Mouse (Mus musculus) intestine, embryonic 15.5 days (tissue): Measurements from ENCODE around the gene Coq4. TPM values are rescaled to one million over a fixed set of nuclear protein-coding genes. Genes with fewer than 3 reads are reported as not detected.
"Not testable (repeated sequence)": the region's sequence is repeated elsewhere in the genome, so short reads cannot be mapped to it uniquely, and the experiment has no call there.

Experiments used
- ATAC-seq: fragments of 200-750 bp; cut with Nextera tagmentation; 2 replicates; pipeline ENCODE4 v1.8.0; 2017; ENCODE audit warnings: moderate TSS enrichment, moderate library complexity
- H3K27ac ChIP-seq: fragments of 300-500 bp; sonication (generic); 2 replicates; pipeline ENCODE4 v1.5.1; 2015; ENCODE audit warnings: mild to moderate bottlenecking, inconsistent platforms
- H3K27me3 ChIP-seq: fragments of 300-500 bp; sonication (generic); replicated peaks from 2 replicates; pipeline ENCODE4 v1.6.1; 2015; ENCODE audit warnings: inconsistent platforms
- H3K36me3 ChIP-seq: fragments of 300-500 bp; sonication (generic); 2 replicates; pipeline ENCODE4 v1.6.1; 2015; ENCODE audit warnings: inconsistent platforms
- H3K4me1 ChIP-seq: fragments of 300-500 bp; sonication (generic); replicated peaks from 2 replicates; pipeline ENCODE4 v1.6.1; 2015; ENCODE audit warnings: inconsistent platforms
- H3K4me2 ChIP-seq: fragments of 300-500 bp; sonication (generic); replicated peaks from 2 replicates; pipeline ENCODE4 v1.6.1; 2015; ENCODE audit warnings: mild to moderate bottlenecking, inconsistent platforms
- H3K4me3 ChIP-seq: fragments of 300-500 bp; sonication (generic); replicated peaks from 2 replicates; pipeline ENCODE4 v1.5.1; 2015; ENCODE audit warnings: inconsistent platforms
- H3K9ac ChIP-seq: fragments of 300-500 bp; sonication (generic); 2 replicates; pipeline ENCODE4 v1.6.1; 2015; ENCODE audit warnings: inconsistent platforms
- H3K9me3 ChIP-seq: fragments of 300-500 bp; sonication (generic); 2 replicates; pipeline ENCODE4 v1.6.1; 2016; ENCODE audit warnings: inconsistent platforms
- WGBS: fragments of 180-500 bp; shearing (Covaris S2); methylation state at CpG from one replicate; pipeline ENCODE4 v1.1.7; 2015; 5-methylcytosine and 5-hydroxymethylcytosine counted together
- polyA plus RNA-seq: library from polyadenylated mRNA; unstranded; fragments of >200 nt; fragmentation: Nextera tagmentation; extraction: Ambion mirVana; gene quantifications from 2 replicates; pipeline ENCODE4 v1.2.1, GENCODE M21; 2015

The Coq4 gene
- polyA plus RNA-seq, 1 experiment from 2014 or later = 45.7 TPM

- H3K4me1 ChIP-seq = 0 out of 2 replicates have a peak, but pooled peaks cover 9% of the 10 kb centered on the region
- no peak overlapping the region for H3K9ac ChIP-seq
- H3K4me2 ChIP-seq = peak overlapping the region; percentile 12; the same call in 1 of the 2 replicates
- WGBS = 49% methylated on average over 11 of the region's 11 CpGs
- ATAC-seq = peak; percentile 75
- peak overlapping the region; percentile 87 for H3K27ac ChIP-seq
- H3K9me3 ChIP-seq = no peaks in the 10 kb centered on the region
- no peak overlapping the region for H3K4me3 ChIP-seq
- no peaks in the 10 kb centered on the region for H3K36me3 ChIP-seq
- H3K27me3 ChIP-seq = no peaks in the 10 kb centered on the region
Measured at GRCm38 (mm10) chr2:29767976-29768709, 19.1 kb upstream of the Coq4 start.

GRCm38 (mm10) chr2:29768901-29769300 lies 18.4 kb upstream of the Coq4 start:
- ATAC-seq = no peak
- Histone ChIP-seq H3K4me2 (0 out of 2 replicates have a peak overlapping the region, but pooled peaks have one; percentile 9), H3K27ac (peak overlapping the region; percentile 87; the same call in 1 of the 2 replicates), H3K4me1 (0 out of 2 replicates have a peak, but pooled peaks cover 9% of the 10 kb centered on the region), H3K9me3 (no peaks in the 10 kb centered on the region), H3K36me3 (no peaks in the 10 kb centered on the region), H3K27me3 (no peaks in the 10 kb centered on the region), H3K9ac (no peak overlapping the region), H3K4me3 (no peak overlapping the region)
- 46% methylated on average over 9 of the region's 9 CpGs for WGBS

DNA sequence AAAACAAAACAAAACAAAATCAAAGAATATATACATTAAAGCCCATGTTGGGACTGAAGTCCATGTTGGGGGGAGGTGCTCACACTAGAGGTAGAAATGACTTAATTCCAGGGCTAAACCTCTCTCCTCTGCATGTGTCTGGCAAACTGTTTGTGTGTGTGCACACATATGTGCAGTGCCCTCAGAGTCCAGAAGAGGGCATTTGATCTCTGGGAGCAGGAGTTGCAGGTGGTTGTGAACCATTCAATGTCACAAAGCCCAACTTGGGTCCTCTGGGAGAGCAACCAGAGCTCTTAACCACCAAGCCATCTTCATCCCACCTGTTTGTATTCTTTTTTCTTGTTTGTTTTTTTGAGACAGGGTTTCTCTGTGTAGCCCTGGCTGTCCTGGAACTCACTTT lies 17.1 kb upstream of the Coq4 start:
- H3K4me1 ChIP-seq = 0 out of 2 replicates have a peak, but pooled peaks cover 9% of the 10 kb centered on the region
- no peak for ATAC-seq
- no peak overlapping the region for H3K27ac ChIP-seq
- H3K4me3 ChIP-seq = no peak overlapping the region
- no peak overlapping the region for H3K9ac ChIP-seq
- no peak overlapping the region for H3K4me2 ChIP-seq
- no peaks in the 10 kb centered on the region for H3K27me3 ChIP-seq
- no peaks in the 10 kb centered on the region for H3K36me3 ChIP-seq
- no peaks in the 10 kb centered on the region for H3K9me3 ChIP-seq

DNA sequence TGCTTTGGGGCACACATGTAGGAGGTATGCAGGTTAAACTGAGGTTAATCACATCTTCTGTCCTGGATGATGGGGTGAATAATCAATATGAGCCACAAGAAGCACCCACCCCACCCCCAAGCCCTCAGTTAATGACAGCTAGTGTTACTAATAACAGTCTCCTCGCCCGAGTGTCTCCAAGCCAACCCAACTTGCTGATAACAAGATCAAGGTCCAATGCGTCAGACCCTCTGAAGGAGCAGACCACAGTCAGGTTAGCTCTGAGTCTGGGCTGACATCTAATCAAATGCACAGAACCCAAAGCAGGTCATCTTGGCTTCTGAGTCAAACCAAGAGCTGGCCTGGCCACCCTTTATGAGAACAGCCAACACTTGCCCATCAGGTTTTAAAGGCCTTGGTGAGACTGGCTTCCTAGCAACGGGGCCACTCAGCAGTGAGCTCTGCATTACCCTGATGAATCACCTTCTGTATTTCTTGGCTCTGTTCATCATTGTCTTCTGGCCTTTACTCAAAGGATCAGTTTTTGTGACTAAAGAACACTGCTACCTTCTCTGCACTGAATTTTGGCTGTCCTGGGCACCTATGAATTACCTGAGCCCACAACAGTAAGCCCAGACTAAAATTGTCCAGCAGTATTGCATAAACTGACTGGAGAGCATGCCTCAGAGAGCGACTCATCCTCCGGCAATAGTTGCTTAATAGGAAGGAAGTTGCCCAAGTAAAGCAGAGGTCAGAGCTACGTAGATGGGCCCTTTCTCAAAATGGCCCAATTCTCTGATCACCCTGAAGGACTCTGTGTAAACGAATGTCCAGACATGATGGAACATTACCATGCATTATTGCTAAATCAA lies 15.5 kb upstream of the Coq4 start:
- no peaks in the 10 kb centered on the region for H3K27me3 ChIP-seq
- H3K4me1 ChIP-seq = 0 out of 2 replicates have a peak, but pooled peaks cover 5% of the 10 kb centered on the region
- WGBS = 61% methylated on average over 8 of the region's 8 CpGs
- no peaks in the 10 kb centered on the region for H3K9me3 ChIP-seq
- no peak overlapping the region for H3K4me2 ChIP-seq
- H3K27ac ChIP-seq = peak overlapping the region; percentile 72
- ATAC-seq = peak; percentile 35
- peaks cover 4% of the 10 kb centered on the region; the same call in 1 of the 2 replicates for H3K36me3 ChIP-seq
- H3K9ac ChIP-seq = no peak overlapping the region
- H3K4me3 ChIP-seq = no peak overlapping the region

- peak; percentile 79 for ATAC-seq
- 64% methylated on average over 4 of the region's 4 CpGs for WGBS
- peak overlapping the region; percentile 59 for H3K27ac ChIP-seq
Measured at GRCm38 (mm10) chr2:29773323-29773722, 14.0 kb upstream of the Coq4 start.

DNA sequence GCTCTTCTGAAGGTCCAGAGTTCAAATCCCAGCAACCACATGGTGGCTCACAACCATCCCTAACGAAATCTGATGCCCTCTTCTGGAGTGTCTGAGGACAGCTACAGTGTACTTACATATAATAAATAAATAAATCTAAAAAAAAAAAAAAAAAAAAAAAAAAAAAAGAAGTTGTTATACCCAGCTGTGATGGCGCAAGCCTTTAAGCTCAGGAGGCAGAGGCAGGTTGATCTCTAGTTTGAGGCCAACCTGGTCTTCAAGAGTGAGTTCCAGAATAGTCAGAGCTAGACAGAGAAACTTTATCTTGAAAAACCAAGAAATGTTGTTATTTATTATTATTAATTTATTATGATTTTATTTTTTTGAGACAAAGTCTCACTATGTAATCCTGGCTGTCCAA lies 6.0 kb upstream of the Coq4 start:
- H3K27ac ChIP-seq, H3K4me1 ChIP-seq, H3K4me2 ChIP-seq, H3K27me3 ChIP-seq, H3K9me3 ChIP-seq, ATAC-seq, H3K9ac ChIP-seq, H3K4me3 ChIP-seq: not testable (repeated sequence)
- H3K36me3 ChIP-seq = peaks cover 72% of the 10 kb centered on the region
- 93% methylated on average over 2 of the region's 2 CpGs for WGBS

More at GRCm38 (mm10) chr2:29773323-29773722, 14.0 kb upstream of the Coq4 start:
- Histone ChIP-seq H3K9ac (no peak overlapping the region), H3K4me3 (no peak overlapping the region), H3K4me1 (0 out of 2 replicates have a peak, but pooled peaks cover 5% of the 10 kb centered on the region), H3K36me3 (peaks cover 16% of the 10 kb centered on the region), H3K9me3 (no peaks in the 10 kb centered on the region), H3K27me3 (no peaks in the 10 kb centered on the region), H3K4me2 (no peak overlapping the region)

- Histone ChIP-seq H3K27me3 (no peaks in the 10 kb centered on the region), H3K27ac (no peak overlapping the region), H3K4me3 (no peak overlapping the region), H3K4me1 (peaks cover 10% of the 10 kb centered on the region), H3K9ac (no peak overlapping the region; the same call in 1 of the 2 replicates), H3K36me3 (peaks cover 47% of the 10 kb centered on the region), H3K9me3 (no peaks in the 10 kb centered on the region), H3K4me2 (no peak overlapping the region)
- 67% methylated on average over 4 of the region's 4 CpGs for WGBS
- no peak for ATAC-seq
Measured at GRCm38 (mm10) chr2:29784290-29784689, 3.0 kb upstream of the Coq4 start.

DNA sequence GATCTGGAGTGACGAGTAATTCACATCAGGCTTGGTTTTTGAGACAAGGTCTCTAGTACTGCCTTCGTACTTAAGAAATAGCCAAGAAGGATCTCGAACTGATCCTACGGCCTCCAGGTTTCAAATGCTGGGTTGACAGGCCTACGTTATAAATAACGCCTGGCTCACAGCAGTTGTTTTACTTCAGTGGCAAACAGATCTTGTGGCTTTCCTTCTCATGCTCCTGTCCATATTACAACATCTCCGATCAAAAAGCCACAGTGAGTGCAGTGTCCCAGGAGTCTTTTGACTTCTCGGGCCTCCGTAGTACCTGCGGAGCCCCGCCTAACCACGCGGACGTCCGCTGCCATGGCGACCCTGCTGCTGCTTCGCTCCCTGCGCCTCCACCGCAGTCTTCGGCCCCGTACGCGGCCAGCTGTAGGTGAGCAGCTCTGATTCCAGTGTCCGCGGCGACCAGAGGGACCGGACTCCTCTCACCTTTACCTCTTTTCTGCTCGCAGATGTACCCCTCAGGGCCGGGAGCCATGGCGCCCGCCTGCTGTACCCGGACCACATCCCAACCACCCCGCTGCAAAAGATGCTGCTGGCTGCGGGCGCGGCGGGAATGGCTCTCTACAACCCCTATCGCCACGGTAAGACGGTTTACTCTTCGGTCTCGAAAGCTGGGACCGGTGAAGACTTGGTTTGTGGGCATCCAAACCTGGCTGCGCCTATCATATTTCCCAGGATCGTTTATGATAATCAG lies 816 bp downstream of the Coq4 start, which contains the start of gene Trub2:
Trub2 (minus strand) TSS at position 566 of the 745 bp plus-strand sequence.
- peaks cover 25% of the 10 kb centered on the region for H3K36me3 ChIP-seq
- peak within 1 kb of the TSS; percentile 84 for H3K4me3 ChIP-seq
- H3K27me3 ChIP-seq = no peaks in the 10 kb centered on the region
- H3K9ac ChIP-seq = peak within 1 kb of the TSS; percentile 81
- H3K4me2 ChIP-seq = peak within 1 kb of the TSS; percentile 86
- peak within 1 kb of the TSS; percentile 77 for H3K27ac ChIP-seq
- peaks cover 7% of the 10 kb centered on the region; the same call in 1 of the 2 replicates for H3K4me1 ChIP-seq
- peak; percentile 92 for ATAC-seq
- H3K9me3 ChIP-seq = no peaks in the 10 kb centered on the region
- WGBS = under 1% methylated on average over 45 of the region's 45 CpGs

DNA sequence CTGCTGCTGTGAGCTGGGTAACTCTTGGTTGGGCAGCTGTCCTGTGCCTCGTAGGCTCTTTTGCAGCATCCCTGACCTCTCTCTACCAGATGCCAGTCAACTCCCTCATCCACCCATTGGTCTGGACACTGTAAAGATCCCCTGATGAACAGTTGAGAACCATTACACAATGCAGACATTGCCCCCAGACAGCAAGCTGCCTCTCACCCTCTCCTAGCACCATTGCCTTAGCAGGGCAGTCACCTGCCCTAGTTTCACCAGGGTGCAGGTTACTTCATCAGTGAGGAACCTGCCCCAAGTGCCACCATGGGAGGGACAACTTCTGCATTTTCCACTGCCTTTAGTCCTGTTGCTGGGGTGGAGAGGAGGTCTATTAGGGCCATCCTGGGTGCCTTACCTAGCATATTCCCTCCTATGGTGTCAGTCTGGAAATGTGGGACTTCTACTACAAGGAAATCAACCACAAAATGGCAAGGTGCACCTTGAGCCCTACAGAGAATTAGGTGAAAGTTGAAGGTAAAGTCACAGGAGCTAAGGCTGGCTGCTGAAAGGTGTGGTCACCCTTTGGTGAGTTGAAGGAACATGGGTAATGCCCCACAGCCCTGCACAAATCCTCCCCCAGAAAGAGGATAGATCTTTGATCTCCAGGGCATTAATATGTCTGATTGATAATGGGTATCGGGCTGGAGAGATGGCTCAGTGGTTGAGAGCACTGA lies 5.6 kb downstream of the Coq4 start:
- no peaks in the 10 kb centered on the region for H3K9me3 ChIP-seq
- no peaks in the 10 kb centered on the region; the same call in 1 of the 2 replicates for H3K4me1 ChIP-seq
- H3K27ac ChIP-seq = peak overlapping the region; percentile 48; the same call in 1 of the 2 replicates
- H3K36me3 ChIP-seq = peaks cover 13% of the 10 kb centered on the region; the same call in 1 of the 2 replicates
- no peak overlapping the region for H3K9ac ChIP-seq
- WGBS = 95% methylated on average over 2 of the region's 2 CpGs
- H3K4me3 ChIP-seq = no peak overlapping the region
- H3K4me2 ChIP-seq = no peak overlapping the region
- H3K27me3 ChIP-seq = no peaks in the 10 kb centered on the region
- peak; percentile 61 for ATAC-seq

GRCm38 (mm10) chr2:29802075-29802826 lies 15.0 kb downstream of the Coq4 start, which contains the start of gene Slc27a4:
Gene Slc27a4 (plus strand): TSS chr2:29802634.
- Histone ChIP-seq H3K4me1 (peaks cover 11% of the 10 kb centered on the region), H3K36me3 (peaks cover 21% of the 10 kb centered on the region), H3K27ac (peak within 1 kb of the TSS; percentile 86), H3K9me3 (no peaks in the 10 kb centered on the region), H3K9ac (peak within 1 kb of the TSS; percentile 90), H3K4me3 (peak within 1 kb of the TSS; percentile 90), H3K27me3 (no peaks in the 10 kb centered on the region), H3K4me2 (peak within 1 kb of the TSS; percentile 85)
- peak; percentile 98 for ATAC-seq
- 5% methylated on average over 28 of the region's 28 CpGs for WGBS
